Mouse (Mus musculus) kidney, postnatal 0 days (tissue): ENCODE measurements around the gene Vmn1r4. TPM values are rescaled to one million over a fixed set of nuclear protein-coding genes. Genes with fewer than 3 reads are reported as not detected.

Source experiments
- ATAC-seq: fragments of 200-750 bp; cut with Nextera tagmentation; replicated peaks from 2 replicates; pipeline ENCODE4 v1.8.0; 2017; ENCODE audit warnings: low read depth, moderate number of reproducible peaks, moderate TSS enrichment, moderate library complexity; ENCODE audit not compliant: low FRiP score
- DNase-seq: peaks from one replicate; pipeline ENCODE4 v3.0.0-alpha.2; 2016; ENCODE audit warnings: low spot score
- H3K27ac ChIP-seq: fragments of 300-500 bp; sonication (generic); 2 replicates; pipeline ENCODE4 v1.5.1; 2014; ENCODE audit warnings: mild to moderate bottlenecking
- H3K27me3 ChIP-seq: fragments of 300-500 bp; sonication (generic); 2 replicates; pipeline ENCODE4 v1.6.1; 2014; ENCODE audit warnings: low read length, mixed read lengths; ENCODE audit not compliant: insufficient read depth
- H3K36me3 ChIP-seq: fragments of 300-500 bp; sonication (generic); 2 replicates; pipeline ENCODE4 v1.6.1; 2014; ENCODE audit warnings: low read length, mixed read lengths; ENCODE audit not compliant: insufficient read depth
- H3K4me1 ChIP-seq: fragments of 300-500 bp; sonication (generic); replicated peaks from 2 replicates; pipeline ENCODE4 v1.6.1; 2014; ENCODE audit warnings: antibody characterized with exemption, low read length, mixed read lengths; ENCODE audit not compliant: insufficient read depth
- H3K4me2 ChIP-seq: fragments of 300-500 bp; sonication (generic); 2 replicates; pipeline ENCODE4 v1.6.1; 2014; ENCODE audit warnings: mild to moderate bottlenecking, low read length, moderate library complexity, mixed read lengths
- H3K4me3 ChIP-seq: fragments of 300-500 bp; sonication (generic); replicated peaks from 2 replicates; pipeline ENCODE4 v1.5.1; 2014; ENCODE audit warnings: low read depth, low read length
- H3K9ac ChIP-seq: fragments of 300-500 bp; sonication (generic); 2 replicates; pipeline ENCODE4 v1.6.1; 2014; ENCODE audit warnings: low read depth, low read length
- H3K9me3 ChIP-seq: fragments of 300-500 bp; sonication (generic); replicated peaks from 2 replicates; pipeline ENCODE4 v1.6.1; 2016; ENCODE audit warnings: low read length, inconsistent platforms, mixed read lengths
- CTCF ChIP-seq: IDR thresholded peaks from 2 replicates; pipeline ENCODE4 v1.5.1; 2016; ENCODE audit warnings: antibody characterized with exemption, low read depth, mild to moderate bottlenecking, moderate library complexity
- whole genome bisulfite sequencing: fragments of 180-500 bp; shearing (Covaris S2); extraction: QIAGEN DNeasy Blood & Tissue Kit; methylation state at CpG from one replicate; pipeline ENCODE4 v1.1.7; 2014; 5-methylcytosine and 5-hydroxymethylcytosine counted together
- polyA plus RNA-seq: library from polyadenylated mRNA; unstranded; fragments of >200 nt; fragmentation: Nextera tagmentation; extraction: Ambion mirVana; gene quantifications from 2 replicates; pipeline ENCODE4 v1.2.1, GENCODE M21; 2015

The Vmn1r4 gene
- 0.28 and 0.62 TPM in 2 replicates for polyA plus RNA-seq

- DNase-seq (peak; percentile 98), ATAC-seq (peak; percentile 96)
- Histone ChIP-seq H3K4me2 (peak within 1 kb of the TSS; percentile 71), H3K4me1 (peaks cover 6% of the 10 kb centered on the region; the same call in 1 of the 2 replicates), H3K9ac (peak within 1 kb of the TSS; percentile 76), H3K9me3 (no peaks in the 10 kb centered on the region), H3K36me3 (no peaks in the 10 kb centered on the region), H3K27me3 (no peaks in the 10 kb centered on the region), H3K27ac (peak within 1 kb of the TSS; percentile 90), H3K4me3 (peak within 1 kb of the TSS; percentile 80)
- TF ChIP-seq CTCF, result no peak
- WGBS, result 3% methylated on average over 64 of the region's 64 CpGs
These were observed at the start of gene Vmn1r4, which contains the start of gene Nt5c3 for GRCm38 (mm10) chr6:56923726-56924707. Gene Vmn1r4 (plus strand): TSS chr6:56924015. Gene Nt5c3 (minus strand): TSS chr6:56923932.

GRCm38 (mm10) chr6:56876870-56877269 is 46.9 kb upstream of the Vmn1r4 start:
- Histone ChIP-seq H3K4me2 (no peak overlapping the region), H3K9ac (no peak overlapping the region), H3K4me3 (no peak overlapping the region), H3K9me3 (no peaks in the 10 kb centered on the region), H3K4me1 (no peaks in the 10 kb centered on the region), H3K36me3 (0 out of 2 replicates have a peak, but pooled peaks cover 11% of the 10 kb centered on the region), H3K27me3 (no peaks in the 10 kb centered on the region), H3K27ac (no peak overlapping the region)
- WGBS, result 75% methylated on average over 4 of the region's 4 CpGs
- ATAC-seq, result no peak
- TF ChIP-seq CTCF, result no peak
- DNase-seq, result no peak

GRCm38 (mm10) chr6:56877985-56878384 is 45.8 kb upstream of the Vmn1r4 start:
- Histone ChIP-seq H3K4me1 (no peaks in the 10 kb centered on the region), H3K4me3 (no peak overlapping the region), H3K9ac (no peak overlapping the region), H3K27me3 (no peaks in the 10 kb centered on the region), H3K36me3 (0 out of 2 replicates have a peak, but pooled peaks cover 20% of the 10 kb centered on the region), H3K27ac (no peak overlapping the region), H3K4me2 (no peak overlapping the region), H3K9me3 (no peaks in the 10 kb centered on the region)
- ATAC-seq, result no peak
- TF ChIP-seq CTCF, result peak; percentile 33; the same call in 1 of the 2 replicates
- DNase-seq, result no peak
- 90% methylated on average over 8 of the region's 8 CpGs for WGBS

GRCm38 (mm10) chr6:56879352-56879955 is 44.4 kb upstream of the Vmn1r4 start:
- H3K9me3 ChIP-seq, result no peaks in the 10 kb centered on the region
- no peak overlapping the region for H3K4me3 ChIP-seq
- TF ChIP-seq CTCF, result no peak
- H3K27ac ChIP-seq, result no peak overlapping the region
- H3K27me3 ChIP-seq, result no peaks in the 10 kb centered on the region
- ATAC-seq (peak; percentile 43), DNase-seq (peak; percentile 4)
- peaks cover 25% of the 10 kb centered on the region; the same call in 1 of the 2 replicates for H3K36me3 ChIP-seq
- 48% methylated on average over 1 of the region's 1 CpGs for WGBS
- no peak overlapping the region for H3K4me2 ChIP-seq
- no peaks in the 10 kb centered on the region for H3K4me1 ChIP-seq
- H3K9ac ChIP-seq, result no peak overlapping the region

- Histone ChIP-seq H3K27me3 (no peaks in the 10 kb centered on the region), H3K27ac (no peak overlapping the region), H3K4me3 (no peak overlapping the region), H3K9ac (no peak overlapping the region), H3K4me2 (no peak overlapping the region), H3K36me3 (peaks cover 28% of the 10 kb centered on the region; the same call in 1 of the 2 replicates), H3K9me3 (no peaks in the 10 kb centered on the region), H3K4me1 (no peaks in the 10 kb centered on the region)
- WGBS, result 94% methylated on average over 6 of the region's 6 CpGs
- TF ChIP-seq CTCF, result no peak
- ATAC-seq (no peak), DNase-seq (no peak)
These were observed 35.3 kb upstream of the Vmn1r4 start for GRCm38 (mm10) chr6:56888561-56888960.

GRCm38 (mm10) chr6:56890762-56891161 is 33.1 kb upstream of the Vmn1r4 start:
- no peak for DNase-seq
- no peak overlapping the region for H3K4me2 ChIP-seq
- H3K27ac ChIP-seq, result no peak overlapping the region
- H3K4me3 ChIP-seq, result no peak overlapping the region
- no peak for TF ChIP-seq CTCF
- no peaks in the 10 kb centered on the region for H3K9me3 ChIP-seq
- H3K36me3 ChIP-seq, result peaks cover 25% of the 10 kb centered on the region; the same call in 1 of the 2 replicates
- H3K4me1 ChIP-seq, result no peaks in the 10 kb centered on the region
- H3K9ac ChIP-seq, result no peak overlapping the region
- 87% methylated on average over 2 of the region's 2 CpGs for whole genome bisulfite sequencing
- no peak for ATAC-seq
- no peaks in the 10 kb centered on the region for H3K27me3 ChIP-seq
